Mouse (Mus musculus): Measurements from ENCODE around the gene Enpp6. TPM values are rescaled to one million over a fixed set of nuclear protein-coding genes. Genes with fewer than 3 reads are reported as not detected.

Enpp6 gene
- total RNA-seq, 2 experiments from 2014 or later = 0.55 to 0.69 TPM

- intact Hi-C loops (cut with DNase I; ENCODE audit: low total_unique reads) = no loop called here
- DNase-seq = no peak
Observed at GRCm38 (mm10) chr8:47052643-47053042, 66.0 kb downstream of the Enpp6 start.

GRCm38 (mm10) chr8:47056086-47056485 lies 69.4 kb downstream of the Enpp6 start:
- DNase-seq = no peak
- intact Hi-C loops (cut with DNase I; ENCODE audit: low total_unique reads) = no loop called here

GRCm38 (mm10) chr8:47058526-47058925 lies 71.8 kb downstream of the Enpp6 start:
- intact Hi-C loops (cut with DNase I; ENCODE audit: low total_unique reads) = no loop called here
- DNase-seq = no peak

GRCm38 (mm10) chr8:47058971-47059370 lies 72.3 kb downstream of the Enpp6 start:
- no peak for DNase-seq
- intact Hi-C loops (cut with DNase I; ENCODE audit: low total_unique reads) = no loop called here

- DNase-seq = no peak
- intact Hi-C loops (cut with DNase I; ENCODE audit: low total_unique reads) = no loop called here
Observed at GRCm38 (mm10) chr8:47061105-47061720, 74.5 kb downstream of the Enpp6 start.

- DNase-seq = no peak
- intact Hi-C loops (cut with DNase I; ENCODE audit: low total_unique reads) = no loop called here
Observed at GRCm38 (mm10) chr8:47067121-47067520, 80.4 kb downstream of the Enpp6 start.

- DNase-seq = no peak
- intact Hi-C loops (cut with DNase I; ENCODE audit: low total_unique reads) = no loop called here
Observed at GRCm38 (mm10) chr8:47069634-47070033, 82.9 kb downstream of the Enpp6 start.

- intact Hi-C loops (cut with DNase I; ENCODE audit: low total_unique reads) = no loop called here
Observed at GRCm38 (mm10) chr8:47072001-47072400, 85.3 kb downstream of the Enpp6 start.

GRCm38 (mm10) chr8:47075941-47076555 lies 89.4 kb downstream of the Enpp6 start:
- intact Hi-C loops (cut with DNase I; ENCODE audit: low total_unique reads) = no loop called here
- DNase-seq = no peak

More at GRCm38 (mm10) chr8:47072001-47072400, 85.3 kb downstream of the Enpp6 start:
- DNase-seq = no peak

- DNase-seq = no peak
- intact Hi-C loops (cut with DNase I; ENCODE audit: low total_unique reads) = no loop called here
Observed at GRCm38 (mm10) chr8:47080037-47080436, 93.3 kb downstream of the Enpp6 start.

- intact Hi-C loops (cut with DNase I; ENCODE audit: low total_unique reads) = no loop called here
- DNase-seq = peak; percentile 6
Observed at GRCm38 (mm10) chr8:47082201-47083027, 95.7 kb downstream of the Enpp6 start.

GRCm38 (mm10) chr8:47090021-47090420 lies 103.3 kb downstream of the Enpp6 start:
- DNase-seq = no peak
- intact Hi-C loops (cut with DNase I; ENCODE audit: low total_unique reads) = no loop called here

- intact Hi-C loops (cut with DNase I; ENCODE audit: low total_unique reads) = no loop called here
- DNase-seq = no peak
Observed at GRCm38 (mm10) chr8:47105617-47106016, 118.9 kb downstream of the Enpp6 start.

- intact Hi-C loops (cut with DNase I; ENCODE audit: low total_unique reads) = no loop called here
- no peak for DNase-seq
Observed at GRCm38 (mm10) chr8:47114133-47114796, 127.6 kb downstream of the Enpp6 start.

GRCm38 (mm10) chr8:47117336-47117735 lies 130.6 kb downstream of the Enpp6 start:
- no peak for DNase-seq
- intact Hi-C loops (cut with DNase I; ENCODE audit: low total_unique reads) = no loop called here

GRCm38 (mm10) chr8:47119895-47120294 lies 133.2 kb downstream of the Enpp6 start:
- DNase-seq = no peak
- intact Hi-C loops (cut with DNase I; ENCODE audit: low total_unique reads) = no loop called here

GRCm38 (mm10) chr8:47128859-47129258 lies 142.2 kb downstream of the Enpp6 start:
- intact Hi-C loops (cut with DNase I; ENCODE audit: low total_unique reads) = no loop called here
- no peak for DNase-seq

GRCm38 (mm10) chr8:47133381-47133780 lies 146.7 kb downstream of the Enpp6 start:
- intact Hi-C loops (cut with DNase I; ENCODE audit: low total_unique reads) = no loop called here
- DNase-seq = no peak

- intact Hi-C loops (cut with DNase I; ENCODE audit: low total_unique reads) = no loop called here
- DNase-seq = no peak
Observed at GRCm38 (mm10) chr8:47134736-47135135, 148.0 kb downstream of the Enpp6 start.

- no peak for DNase-seq
Observed at GRCm38 (mm10) chr8:47135586-47135985, 148.9 kb downstream of the Enpp6 start.

More at GRCm38 (mm10) chr8:47135586-47135985, 148.9 kb downstream of the Enpp6 start:
- intact Hi-C loops (cut with DNase I; ENCODE audit: low total_unique reads) = no loop called here

Data from gastrocnemius, postnatal 14 days (tissue).